Mouse (Mus musculus) kidney, postnatal 0 days (tissue): ENCODE results near the gene Rsf1. TPM values are rescaled to one million over a fixed set of nuclear protein-coding genes. Genes with fewer than 3 reads are reported as not detected.

Experiments
- ATAC-seq: fragments of 200-750 bp; cut with Nextera tagmentation; replicated peaks from 2 replicates; pipeline ENCODE4 v1.8.0; 2017; ENCODE audit warnings: low read depth, moderate number of reproducible peaks, moderate TSS enrichment, moderate library complexity; ENCODE audit not compliant: low FRiP score
- DNase-seq: peaks from one replicate; pipeline ENCODE4 v3.0.0-alpha.2; 2016; ENCODE audit warnings: low spot score
- H3K27ac ChIP-seq: fragments of 300-500 bp; sonication (generic); 2 replicates; pipeline ENCODE4 v1.5.1; 2014; ENCODE audit warnings: mild to moderate bottlenecking
- H3K27me3 ChIP-seq: fragments of 300-500 bp; sonication (generic); 2 replicates; pipeline ENCODE4 v1.6.1; 2014; ENCODE audit warnings: low read length, mixed read lengths; ENCODE audit not compliant: insufficient read depth
- H3K36me3 ChIP-seq: fragments of 300-500 bp; sonication (generic); 2 replicates; pipeline ENCODE4 v1.6.1; 2014; ENCODE audit warnings: low read length, mixed read lengths; ENCODE audit not compliant: insufficient read depth
- H3K4me1 ChIP-seq: fragments of 300-500 bp; sonication (generic); replicated peaks from 2 replicates; pipeline ENCODE4 v1.6.1; 2014; ENCODE audit warnings: antibody characterized with exemption, low read length, mixed read lengths; ENCODE audit not compliant: insufficient read depth
- H3K4me2 ChIP-seq: fragments of 300-500 bp; sonication (generic); 2 replicates; pipeline ENCODE4 v1.6.1; 2014; ENCODE audit warnings: mild to moderate bottlenecking, low read length, moderate library complexity, mixed read lengths
- H3K4me3 ChIP-seq: fragments of 300-500 bp; sonication (generic); replicated peaks from 2 replicates; pipeline ENCODE4 v1.5.1; 2014; ENCODE audit warnings: low read depth, low read length
- H3K9ac ChIP-seq: fragments of 300-500 bp; sonication (generic); 2 replicates; pipeline ENCODE4 v1.6.1; 2014; ENCODE audit warnings: low read depth, low read length
- H3K9me3 ChIP-seq: fragments of 300-500 bp; sonication (generic); replicated peaks from 2 replicates; pipeline ENCODE4 v1.6.1; 2016; ENCODE audit warnings: low read length, inconsistent platforms, mixed read lengths
- CTCF ChIP-seq: IDR thresholded peaks from 2 replicates; pipeline ENCODE4 v1.5.1; 2016; ENCODE audit warnings: antibody characterized with exemption, low read depth, mild to moderate bottlenecking, moderate library complexity
- WGBS: fragments of 180-500 bp; shearing (Covaris S2); extraction: QIAGEN DNeasy Blood & Tissue Kit; methylation state at CpG from one replicate; pipeline ENCODE4 v1.1.7; 2014; 5-methylcytosine and 5-hydroxymethylcytosine counted together
- polyA plus RNA-seq: library from polyadenylated mRNA; unstranded; fragments of >200 nt; fragmentation: Nextera tagmentation; extraction: Ambion mirVana; gene quantifications from 2 replicates; pipeline ENCODE4 v1.2.1, GENCODE M21; 2015

Gene Rsf1
- polyA plus RNA-seq, 1 experiment from 2014 or later: 22.0 TPM

GRCm38 (mm10) chr7:97588506-97588905 lies 8.8 kb downstream of the Rsf1 start:
- WGBS: 80% methylated on average over 5 of the region's 5 CpGs
- H3K9me3 ChIP-seq: no peaks in the 10 kb centered on the region
- DNase-seq: no peak
- H3K36me3 ChIP-seq: no peaks in the 10 kb centered on the region
- TF ChIP-seq CTCF: no peak
- H3K9ac ChIP-seq: no peak overlapping the region
- H3K4me1 ChIP-seq: peaks cover 20% of the 10 kb centered on the region
- H3K27ac ChIP-seq: no peak overlapping the region
- H3K4me3 ChIP-seq: no peak overlapping the region
- H3K27me3 ChIP-seq: no peaks in the 10 kb centered on the region
- ATAC-seq: no peak
- H3K4me2 ChIP-seq: no peak overlapping the region

- Histone ChIP-seq H3K36me3 (no peaks in the 10 kb centered on the region), H3K9ac (no peak overlapping the region), H3K4me2 (no peak overlapping the region), H3K4me3 (no peak overlapping the region), H3K4me1 (peaks cover 20% of the 10 kb centered on the region), H3K27me3 (no peaks in the 10 kb centered on the region), H3K27ac (no peak overlapping the region), H3K9me3 (no peaks in the 10 kb centered on the region)
- WGBS: 16% methylated on average over 3 of the region's 3 CpGs
- ATAC-seq (no peak), DNase-seq (peak; percentile 8)
- TF ChIP-seq CTCF: no peak
These were observed 10.8 kb downstream of the Rsf1 start for GRCm38 (mm10) chr7:97590488-97590887.

GRCm38 (mm10) chr7:97591336-97591735 lies 11.6 kb downstream of the Rsf1 start:
- Histone ChIP-seq H3K27ac (no peak overlapping the region), H3K9ac (no peak overlapping the region), H3K27me3 (no peaks in the 10 kb centered on the region), H3K4me3 (no peak overlapping the region), H3K4me2 (no peak overlapping the region), H3K36me3 (no peaks in the 10 kb centered on the region), H3K4me1 (peaks cover 20% of the 10 kb centered on the region), H3K9me3 (no peaks in the 10 kb centered on the region)
- TF ChIP-seq CTCF: no peak
- WGBS: 76% methylated on average over 6 of the region's 6 CpGs
- DNase-seq (no peak), ATAC-seq (no peak)

- DNase-seq (no peak), ATAC-seq (no peak)
- WGBS: 97% methylated on average over 4 of the region's 4 CpGs
- Histone ChIP-seq H3K4me1 (peaks cover 20% of the 10 kb centered on the region), H3K4me2 (no peak overlapping the region), H3K9ac (no peak overlapping the region), H3K36me3 (no peaks in the 10 kb centered on the region), H3K27ac (no peak overlapping the region), H3K4me3 (no peak overlapping the region), H3K9me3 (no peaks in the 10 kb centered on the region), H3K27me3 (no peaks in the 10 kb centered on the region)
- TF ChIP-seq CTCF: no peak
These were observed 12.7 kb downstream of the Rsf1 start for GRCm38 (mm10) chr7:97592396-97592795.

- Histone ChIP-seq H3K4me3 (no peak overlapping the region), H3K36me3 (no peaks in the 10 kb centered on the region), H3K9ac (no peak overlapping the region), H3K4me2 (no peak overlapping the region), H3K4me1 (peaks cover 16% of the 10 kb centered on the region), H3K9me3 (no peaks in the 10 kb centered on the region), H3K27ac (no peak overlapping the region), H3K27me3 (no peaks in the 10 kb centered on the region)
- no peak for TF ChIP-seq CTCF
- DNase-seq (no peak), ATAC-seq (no peak)
- 82% methylated on average over 2 of the region's 2 CpGs for WGBS
These were observed 13.8 kb downstream of the Rsf1 start for GRCm38 (mm10) chr7:97593535-97593934.

- 91% methylated on average over 2 of the region's 2 CpGs for WGBS
- H3K27ac ChIP-seq: no peak overlapping the region
- TF ChIP-seq CTCF: no peak
- H3K4me1 ChIP-seq: no peaks in the 10 kb centered on the region
- H3K36me3 ChIP-seq: no peaks in the 10 kb centered on the region
- H3K9ac ChIP-seq: no peak overlapping the region
- H3K4me3 ChIP-seq: no peak overlapping the region
- no peak for DNase-seq
- H3K9me3 ChIP-seq: no peaks in the 10 kb centered on the region
- no peak overlapping the region for H3K4me2 ChIP-seq
- ATAC-seq: no peak
- no peaks in the 10 kb centered on the region for H3K27me3 ChIP-seq
These were observed 18.9 kb downstream of the Rsf1 start for GRCm38 (mm10) chr7:97598548-97598947.

- Histone ChIP-seq H3K36me3 (no peaks in the 10 kb centered on the region), H3K27ac (no peak overlapping the region), H3K4me3 (no peak overlapping the region), H3K4me2 (no peak overlapping the region), H3K4me1 (no peaks in the 10 kb centered on the region), H3K27me3 (no peaks in the 10 kb centered on the region), H3K9me3 (no peaks in the 10 kb centered on the region), H3K9ac (no peak overlapping the region)
- no peak for ATAC-seq
- TF ChIP-seq CTCF: no peak
- DNase-seq: no peak
- 85% methylated on average over 5 of the region's 5 CpGs for WGBS
These were observed 41.7 kb downstream of the Rsf1 start for GRCm38 (mm10) chr7:97621346-97621745.
